Mouse (Mus musculus) yolk sac, embryonic 10.5 days (tissue): Measurements from ENCODE around the gene Fkbp4.

Source experiments
- DNase-seq: peaks from one replicate; pipeline ENCODE4 v3.0.0-alpha.2; 2017; ENCODE audit warnings: low spot score

Gene Fkbp4

DNA sequence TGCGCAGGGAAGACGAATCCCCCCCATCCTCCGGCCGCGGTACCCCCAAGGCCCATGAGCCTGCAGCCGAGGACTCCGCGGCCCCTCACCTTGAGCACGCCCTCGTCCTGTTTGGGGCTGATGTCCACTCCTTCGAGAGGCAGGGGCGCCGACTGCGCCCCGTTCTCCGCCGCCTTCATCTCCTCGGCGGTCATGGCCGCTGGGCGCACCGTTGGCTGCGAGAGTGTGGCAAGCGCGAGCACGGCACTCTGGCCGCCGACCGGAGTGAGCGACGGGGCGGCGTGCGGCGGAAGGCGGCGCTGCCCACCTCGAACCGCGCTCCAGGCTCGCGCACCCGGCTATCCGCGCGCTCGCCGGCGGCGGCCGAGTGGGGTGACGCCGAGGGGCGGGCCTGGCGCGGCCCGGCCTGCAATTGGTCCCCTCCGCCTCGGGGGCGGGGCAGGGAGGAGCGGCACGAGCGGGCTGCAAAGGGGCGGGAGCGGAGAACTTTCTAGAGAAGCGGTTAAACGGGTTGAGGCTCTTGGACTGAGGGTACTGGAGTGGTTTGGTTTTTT, at the start of gene Fkbp4:
Gene Fkbp4, minus strand, starts transcription at position 361 of the 554 bp plus-strand sequence.
- peak; percentile 93 for DNase-seq

DNA sequence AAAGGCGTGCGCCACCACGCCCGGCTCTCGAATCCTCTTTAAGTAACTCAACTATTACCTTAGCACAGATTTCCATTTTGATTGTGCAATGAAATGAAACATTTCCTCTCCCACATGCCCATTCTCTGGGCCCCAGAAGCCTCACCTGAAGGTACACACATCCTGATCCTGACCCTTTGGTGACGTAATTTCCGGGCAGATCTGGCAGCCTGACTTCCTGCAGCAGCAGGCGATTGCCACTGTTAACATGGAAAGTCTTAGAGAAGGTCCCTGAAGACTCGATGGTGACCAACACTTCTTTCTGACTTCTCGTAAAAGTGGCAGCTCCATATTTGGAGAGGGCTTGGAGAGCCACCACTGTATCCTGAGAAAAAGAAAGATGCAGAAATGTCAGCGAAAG, 49.3 kb upstream of the Fkbp4 start:
- no peak for DNase-seq

DNA sequence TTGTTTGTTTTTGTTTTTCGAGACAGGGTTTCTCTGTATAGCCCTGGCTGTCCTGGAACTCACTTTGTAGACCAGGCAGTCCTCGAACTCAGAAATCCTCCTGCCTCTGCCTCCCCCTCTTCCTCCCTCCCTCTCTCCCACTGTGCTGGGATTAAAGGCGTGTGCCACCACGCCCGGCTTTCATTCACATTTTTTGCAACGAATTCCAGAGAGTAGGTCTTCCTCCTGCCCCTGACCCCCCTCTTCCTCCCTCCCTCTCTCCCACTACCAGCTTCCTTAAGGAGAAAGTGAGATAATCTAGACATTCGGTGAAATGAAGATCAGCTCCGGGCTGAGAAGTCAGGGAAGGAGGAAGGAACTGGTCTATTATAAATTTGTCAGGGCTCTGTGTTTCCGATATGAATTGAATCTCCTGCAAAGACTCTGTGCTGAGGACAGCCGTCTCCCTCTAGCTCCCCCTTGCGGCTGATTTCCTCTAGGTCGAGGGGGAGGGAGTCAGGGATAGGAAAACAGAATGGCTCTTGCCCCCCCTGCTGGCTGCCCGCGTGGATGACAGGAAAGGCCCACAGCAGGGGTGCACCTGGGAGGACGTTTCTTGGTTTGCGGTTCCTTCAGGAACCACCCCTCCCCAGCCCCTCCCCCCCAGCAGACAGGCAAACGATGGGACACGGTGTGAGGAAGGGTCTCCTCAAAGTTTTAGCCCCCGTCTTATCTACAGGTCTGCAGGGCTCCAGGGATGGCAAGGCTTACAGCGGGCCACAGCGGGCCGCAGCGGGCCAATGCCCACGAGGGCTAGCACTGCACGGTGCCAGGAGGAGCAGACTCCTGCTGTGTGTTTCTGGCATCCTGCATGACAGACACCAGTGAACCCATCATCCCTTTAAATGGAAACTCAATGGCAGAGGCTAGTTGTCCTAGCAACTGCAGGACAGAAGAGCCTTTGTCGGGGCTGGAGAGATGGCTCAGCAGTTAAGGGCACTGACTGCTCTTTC, 41.3 kb upstream of the Fkbp4 start:
- DNase-seq, result peak; percentile 89

DNA sequence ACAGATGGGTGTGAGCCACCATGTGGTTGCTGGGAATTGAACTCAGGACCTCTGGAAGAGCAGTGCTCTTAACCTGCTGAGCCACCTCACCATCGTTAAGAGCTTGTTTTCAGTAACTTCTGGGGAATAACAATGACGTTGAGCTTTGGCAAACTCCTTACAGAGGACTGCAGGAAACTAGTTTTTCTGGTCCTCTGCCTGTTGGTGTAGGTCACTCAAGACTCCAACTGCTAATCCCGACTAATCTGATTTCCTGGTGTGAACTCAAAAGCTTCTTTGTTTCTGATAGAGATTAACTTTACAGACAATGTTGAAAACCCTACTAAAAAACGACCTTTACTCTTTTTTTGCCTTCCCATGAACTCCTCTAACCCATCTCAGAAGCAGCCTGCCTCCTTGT, 39.0 kb upstream of the Fkbp4 start:
- no peak for DNase-seq

DNA sequence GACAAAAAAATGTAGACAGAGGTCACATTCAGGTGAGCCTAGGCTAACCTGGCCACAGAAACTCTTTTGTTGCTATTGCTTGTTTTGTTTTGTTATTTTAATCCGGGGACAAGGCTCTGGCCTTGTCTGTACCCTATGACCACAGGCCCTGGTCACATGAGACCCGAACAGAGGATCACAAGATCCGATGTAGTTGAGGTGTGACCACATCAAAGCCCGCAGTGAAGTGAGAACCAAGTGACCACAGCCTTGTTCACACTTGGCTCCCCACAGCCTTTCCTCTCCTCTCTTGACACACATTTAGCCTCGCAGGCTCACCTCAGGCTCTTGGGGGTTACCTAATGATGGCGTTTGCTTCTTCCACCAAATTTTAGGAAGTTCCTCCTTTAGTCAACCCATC, 35.6 kb upstream of the Fkbp4 start:
- DNase-seq, result no peak

DNA sequence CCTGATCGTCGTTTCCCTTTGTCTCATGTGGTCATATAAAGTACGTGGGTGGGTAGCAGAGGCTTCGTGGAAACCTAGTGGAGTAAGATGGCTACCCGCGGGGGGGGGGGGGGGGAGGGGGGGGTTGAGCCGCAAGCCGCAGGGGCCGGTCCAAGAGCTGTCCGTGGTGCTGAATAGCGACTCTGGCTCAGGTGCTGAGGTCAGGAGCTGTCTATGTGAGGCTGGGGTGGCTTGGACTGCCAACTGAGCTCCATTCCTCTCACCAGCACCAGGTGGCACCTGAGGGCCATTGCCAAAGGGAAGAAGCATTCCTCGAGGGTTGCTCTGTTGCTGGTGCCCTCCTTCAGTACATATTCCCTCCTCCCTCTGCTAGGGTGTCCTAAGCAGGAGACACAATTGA, 31.0 kb upstream of the Fkbp4 start:
- peak; percentile 47 for DNase-seq

DNA sequence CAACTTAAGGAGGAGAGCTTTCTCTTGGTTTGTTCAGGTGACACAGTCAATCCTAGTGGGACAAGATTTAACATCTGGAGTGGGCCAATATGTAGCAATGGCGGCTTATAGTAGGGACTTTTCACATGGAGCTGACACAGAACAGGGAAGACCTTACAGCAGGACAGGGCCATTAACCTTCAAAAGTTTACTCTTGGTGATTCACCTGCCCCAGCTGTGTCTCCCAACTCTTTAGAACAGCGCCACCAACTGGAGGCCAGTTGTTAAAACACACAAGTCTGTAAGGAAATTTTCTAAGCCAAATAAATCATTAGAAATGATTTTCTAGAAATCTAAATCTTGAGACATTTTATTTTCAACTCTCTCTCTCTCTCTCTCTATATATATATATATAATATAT, 28.8 kb upstream of the Fkbp4 start:
- no peak for DNase-seq

DNA sequence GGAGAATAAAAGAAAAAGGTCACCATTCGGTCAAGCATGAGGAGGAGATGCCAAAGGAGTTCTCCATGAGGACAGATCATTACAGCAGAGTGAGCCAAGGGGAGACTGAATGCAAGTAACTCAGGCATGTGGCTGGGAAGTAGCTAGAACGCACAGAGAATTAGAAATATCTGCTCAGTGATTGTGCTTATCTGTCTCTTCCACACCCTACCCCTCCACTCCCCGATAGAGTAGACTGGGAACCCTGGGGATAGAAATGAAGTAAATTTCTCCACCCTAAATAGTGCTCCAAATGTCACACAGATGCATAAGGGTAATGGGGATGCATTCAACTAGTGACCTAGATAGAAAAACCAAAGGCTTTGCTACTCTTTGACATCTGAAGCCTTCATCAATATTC, 28.1 kb upstream of the Fkbp4 start:
- no peak for DNase-seq

DNA sequence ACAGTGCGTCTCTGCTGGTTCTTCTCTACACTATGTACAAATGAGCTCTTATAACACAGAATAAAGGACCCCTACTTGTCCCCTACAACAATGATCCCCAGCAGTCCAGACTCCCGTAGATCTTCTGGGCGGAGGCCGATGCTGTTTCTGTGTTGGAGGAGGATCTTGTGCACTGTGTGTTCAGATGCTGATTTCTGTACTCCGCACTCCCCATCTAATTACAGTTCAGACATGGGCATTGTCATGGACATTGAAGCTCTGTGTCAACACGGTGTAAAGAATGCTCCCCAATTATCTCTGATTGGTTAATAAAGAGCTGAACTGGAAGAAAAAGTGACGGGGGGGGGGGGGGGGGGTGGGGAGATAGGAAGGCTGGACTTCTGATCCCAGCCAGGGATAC, 27.6 kb upstream of the Fkbp4 start:
- peak; percentile 24 for DNase-seq

DNA sequence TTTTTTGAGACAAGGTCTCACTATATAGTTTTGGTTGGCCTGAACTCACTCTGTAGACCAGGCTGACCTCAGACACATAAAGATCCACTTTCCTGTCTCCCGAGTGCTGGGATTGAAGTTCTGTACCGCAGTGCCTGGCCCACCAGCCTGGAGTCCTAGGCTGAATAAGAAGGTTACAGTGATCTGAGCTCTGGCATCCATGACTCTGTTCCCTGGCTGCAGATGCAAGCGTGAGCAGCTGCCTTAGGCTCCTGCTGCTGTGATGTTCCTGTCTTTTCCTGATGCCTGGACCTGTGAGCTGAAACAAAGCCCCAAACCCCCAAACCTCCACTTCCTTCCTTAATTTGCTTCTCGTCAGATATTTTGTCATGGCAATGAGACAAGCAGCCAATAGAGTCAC, 26.5 kb upstream of the Fkbp4 start:
- no peak for DNase-seq

DNA sequence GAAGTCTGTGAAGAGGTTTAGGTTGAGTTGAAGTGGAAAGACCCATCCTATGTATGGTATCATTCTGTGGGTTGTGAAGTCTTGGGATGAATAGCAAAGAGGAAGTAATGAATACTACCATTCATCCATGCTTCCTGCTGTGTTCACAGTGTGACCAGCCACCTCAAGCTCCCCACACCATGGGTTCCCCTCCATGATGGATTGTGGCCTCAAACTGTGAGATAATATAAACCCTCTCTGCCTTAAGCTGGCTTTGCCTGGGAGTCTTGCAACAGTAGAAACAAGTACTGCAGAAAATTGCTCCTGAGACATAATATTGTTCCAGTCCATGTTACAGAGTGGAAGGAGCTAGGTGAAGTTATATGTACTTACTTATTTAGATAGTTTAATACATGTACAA, 23.1 kb upstream of the Fkbp4 start:
- DNase-seq, result no peak

DNA sequence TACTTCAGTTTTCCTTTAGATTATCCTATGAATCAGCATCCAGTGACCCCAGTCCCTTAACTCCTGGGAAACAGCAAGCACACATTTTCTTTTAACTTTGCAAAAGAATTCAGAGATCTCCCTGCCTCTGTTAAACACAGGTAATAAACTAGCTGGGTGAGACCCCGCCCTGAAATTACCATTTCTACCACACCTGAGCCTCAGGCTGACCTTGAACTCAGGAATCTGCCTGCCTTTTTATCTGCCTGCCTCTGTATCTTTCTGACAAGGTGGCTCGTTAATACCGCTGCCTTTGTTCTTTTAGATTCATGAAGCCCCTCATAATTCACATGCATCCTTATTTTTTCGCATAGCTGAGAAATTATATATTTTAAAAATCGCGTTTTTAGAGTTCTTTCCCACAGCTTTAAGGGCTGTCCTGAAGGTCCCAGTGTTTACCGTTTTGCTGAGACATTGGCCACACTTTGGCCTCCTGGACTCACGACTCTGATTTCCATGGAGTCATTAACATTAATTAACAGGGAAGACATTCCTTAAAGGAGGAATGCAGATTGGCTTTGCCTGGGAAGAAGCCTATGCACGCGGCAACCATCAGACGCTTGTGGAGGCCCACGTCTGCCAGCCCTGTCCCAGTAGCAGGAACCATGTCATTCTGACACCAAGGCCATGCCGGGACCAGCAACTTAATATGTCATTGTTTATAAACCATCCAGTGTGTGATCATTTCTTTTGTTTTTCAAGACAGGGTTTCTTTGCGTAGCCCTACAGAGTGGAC, 22.4 kb upstream of the Fkbp4 start:
- DNase-seq, result no peak

DNA sequence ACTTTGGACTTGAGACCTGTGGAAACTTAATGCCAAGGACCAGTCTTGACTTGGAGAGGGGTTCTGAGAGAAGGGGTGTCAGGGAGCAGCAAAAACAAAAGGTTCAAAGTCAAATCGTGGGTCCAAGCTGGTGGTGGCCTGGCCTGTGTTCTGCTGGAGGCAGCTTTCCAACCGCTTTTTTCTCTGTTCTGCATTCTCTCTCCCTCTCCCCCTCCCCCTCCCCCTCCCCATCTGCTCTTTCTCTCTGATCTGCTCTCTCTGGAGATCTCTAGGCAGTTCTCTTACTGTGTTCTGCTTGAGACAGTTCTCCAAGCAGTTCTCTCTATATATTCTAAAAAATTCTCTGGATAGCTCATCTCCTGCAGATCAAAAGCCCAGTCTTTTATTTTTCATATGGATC, 21.8 kb upstream of the Fkbp4 start:
- DNase-seq, result no peak

DNA sequence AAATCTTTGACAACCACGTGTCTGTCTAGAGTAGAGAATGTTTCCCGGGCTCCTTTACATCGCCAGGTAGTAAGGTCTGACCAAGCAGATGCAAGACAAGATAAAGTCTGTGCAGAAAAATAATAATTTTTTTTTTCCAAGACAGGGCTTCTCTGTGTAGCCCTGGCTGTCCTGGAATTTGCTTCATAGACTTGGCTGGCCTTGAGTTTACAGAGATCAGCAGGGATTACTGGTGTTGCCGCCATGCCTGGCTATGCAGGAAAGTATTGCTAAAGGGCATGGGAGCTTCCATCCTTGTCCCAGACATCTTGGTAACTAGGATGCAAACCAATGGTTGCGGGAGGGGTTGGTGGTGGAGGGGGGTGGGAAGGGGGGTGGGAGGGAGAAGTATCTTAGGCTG, 18.7 kb upstream of the Fkbp4 start:
- no peak for DNase-seq

DNA sequence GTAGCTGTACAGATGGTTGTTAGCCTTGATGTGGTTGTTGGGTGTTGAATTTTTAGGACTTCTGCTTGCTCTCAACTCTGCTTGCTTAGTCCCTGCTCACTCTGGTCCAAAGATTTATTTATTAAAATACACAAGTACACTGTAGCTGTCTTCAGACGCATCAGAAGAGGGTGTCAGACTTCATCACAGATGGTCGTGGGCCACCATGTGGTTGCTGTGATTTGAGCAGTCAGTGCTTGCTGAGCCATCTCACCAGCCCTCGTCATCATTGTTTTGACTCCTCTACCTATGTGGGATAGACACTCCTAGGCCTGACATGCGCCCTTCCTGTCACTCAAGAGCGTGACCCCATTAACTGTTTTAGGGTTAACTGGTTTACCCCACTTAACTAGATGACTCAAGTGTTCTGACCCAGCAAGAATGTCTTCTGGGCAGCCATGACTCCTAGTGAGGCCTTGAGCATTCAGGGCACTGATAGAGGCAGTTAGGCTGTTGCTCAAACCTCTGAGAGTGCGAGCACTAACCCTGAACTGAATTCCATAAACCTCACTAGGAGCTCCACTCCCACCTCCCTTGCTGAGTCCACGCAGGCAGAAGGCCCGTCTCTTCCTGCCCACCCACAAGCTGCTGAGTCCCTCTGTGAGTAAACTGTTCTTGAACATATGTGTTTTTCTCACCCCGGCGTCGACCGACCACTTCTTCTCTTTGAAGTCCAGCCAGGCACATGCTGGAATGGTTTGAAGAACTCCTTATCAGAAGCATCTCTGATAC, 17.5 kb upstream of the Fkbp4 start:
- no peak for DNase-seq

DNA sequence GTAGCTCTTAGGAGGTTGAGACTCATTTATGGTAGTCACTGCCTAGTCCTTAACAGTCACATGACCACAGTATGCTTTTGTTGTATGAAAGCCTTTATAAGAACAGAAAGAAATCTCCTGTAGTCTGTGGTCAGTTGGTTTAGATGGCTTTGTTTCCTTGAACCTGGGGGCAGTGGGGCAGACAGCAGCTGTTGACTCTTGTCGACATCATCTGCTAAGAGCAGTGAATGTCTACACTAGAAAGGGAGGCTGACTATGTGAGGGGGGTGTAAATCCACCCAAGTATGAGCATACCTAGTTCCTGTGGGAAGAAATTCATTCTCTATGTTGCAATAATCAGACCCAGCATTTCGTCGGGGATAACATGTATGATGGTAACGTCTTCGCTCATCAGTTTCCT, 8.6 kb upstream of the Fkbp4 start:
- DNase-seq, result no peak

DNA sequence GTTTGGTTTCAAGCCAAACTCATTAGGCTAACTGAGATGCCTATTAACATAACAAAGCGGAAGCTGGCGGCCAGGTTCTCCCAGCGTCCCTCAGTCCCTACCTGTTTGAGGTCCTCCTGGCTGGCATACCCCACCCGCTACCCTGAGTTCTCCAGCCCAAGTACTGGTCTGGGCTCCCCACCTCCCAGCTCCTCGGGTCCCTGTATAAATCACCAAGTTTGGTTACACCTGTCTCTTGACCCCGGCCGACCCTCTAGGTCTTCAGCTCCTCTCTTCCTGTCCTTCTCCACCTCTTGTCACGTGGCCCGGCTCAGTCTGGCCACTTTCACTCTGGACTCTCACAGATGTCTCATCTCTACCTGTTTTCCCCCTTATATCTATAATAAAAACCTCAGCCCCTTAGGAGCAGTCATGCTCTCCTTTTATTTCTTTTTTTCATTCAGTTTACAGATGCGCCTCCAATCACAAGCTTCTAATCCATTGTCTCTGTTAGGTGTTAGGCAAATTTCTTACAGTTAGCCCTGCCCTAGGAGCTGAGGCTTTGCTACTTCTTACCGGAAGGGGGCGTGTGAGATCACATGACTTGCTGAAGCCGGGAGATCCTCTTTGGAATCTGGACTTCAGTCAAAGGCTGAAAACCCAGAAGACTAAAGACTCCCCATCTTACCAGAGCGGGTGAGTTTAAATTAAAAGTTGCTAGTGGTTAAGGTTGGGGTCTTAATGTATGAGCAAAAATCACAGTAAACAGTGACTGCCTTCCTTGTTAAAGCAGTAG, 7.5 kb upstream of the Fkbp4 start:
- peak; percentile 77 for DNase-seq

DNA sequence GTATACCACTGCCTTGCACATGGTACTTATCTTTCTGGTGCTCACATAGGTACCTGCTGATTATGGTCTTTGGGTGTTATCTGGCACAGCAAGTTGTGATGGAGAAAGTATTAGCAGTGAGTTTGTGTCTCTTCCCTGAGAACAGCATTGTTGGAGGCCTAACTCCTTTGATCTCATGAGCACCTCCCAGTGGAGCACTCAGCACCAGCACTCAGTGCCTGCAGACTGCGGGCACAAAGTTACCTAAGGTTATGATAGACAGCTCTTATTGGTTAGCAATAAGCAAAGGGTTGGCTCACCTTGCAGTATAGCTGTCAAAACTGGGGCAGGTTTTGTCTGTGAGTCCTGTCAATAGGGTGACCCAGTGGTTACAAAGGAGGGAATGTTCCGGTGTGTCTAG, 1.8 kb upstream of the Fkbp4 start:
- no peak for DNase-seq

DNA sequence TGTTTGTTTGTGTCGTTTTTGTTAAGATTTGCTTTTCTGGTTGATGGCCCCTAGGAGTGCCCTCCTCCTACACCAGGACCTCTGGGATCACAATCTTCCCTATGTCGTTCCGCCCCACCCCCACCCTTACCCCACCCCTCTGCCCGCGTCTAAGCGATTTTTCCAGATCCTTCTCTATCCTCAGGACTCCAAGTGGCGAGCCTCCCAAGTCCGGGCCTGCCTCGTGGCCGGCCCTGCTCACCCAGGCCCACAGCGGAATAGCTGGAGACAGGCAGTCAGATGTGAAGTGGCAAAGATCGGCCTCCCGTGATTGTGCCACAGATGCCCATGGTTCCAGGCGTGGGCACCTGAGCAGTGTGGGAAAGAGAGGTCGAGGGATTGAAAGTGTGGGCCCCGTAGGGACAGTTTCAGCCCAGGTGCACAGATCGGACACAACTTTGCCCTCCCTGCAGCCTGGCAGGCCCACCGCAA, 429 bp upstream of the Fkbp4 start:
- no peak for DNase-seq

DNA sequence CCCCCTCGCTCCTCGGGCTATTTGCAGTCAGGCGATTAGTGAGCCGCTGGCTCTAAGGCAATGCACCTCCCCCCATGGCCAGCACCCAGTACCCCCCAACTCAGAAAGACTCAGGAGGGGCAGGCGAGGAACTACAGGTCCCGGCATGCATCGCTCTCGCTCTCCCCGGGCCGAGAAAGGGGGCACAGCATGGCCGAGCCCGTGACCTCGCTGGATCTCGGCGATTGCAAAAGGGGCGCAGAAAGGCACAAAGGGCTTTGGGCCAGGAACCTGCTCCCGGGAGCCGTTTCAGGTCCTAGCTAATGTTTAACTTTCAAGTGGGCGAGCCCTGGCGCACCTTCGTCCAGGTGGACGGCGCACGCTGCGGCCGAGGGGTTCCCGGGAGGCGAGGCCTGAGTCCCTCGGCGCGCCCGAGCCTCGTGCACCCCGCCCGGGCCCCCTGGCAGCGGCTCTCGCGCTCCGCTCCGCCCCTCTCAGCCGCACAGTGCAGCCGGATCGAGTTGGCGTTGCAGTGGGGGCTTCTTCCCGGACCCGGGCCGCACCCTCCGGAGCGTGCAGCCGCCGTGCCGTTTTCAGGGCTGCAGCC, 653 bp downstream of the Fkbp4 start:
- DNase-seq, result peak; percentile 87

DNA sequence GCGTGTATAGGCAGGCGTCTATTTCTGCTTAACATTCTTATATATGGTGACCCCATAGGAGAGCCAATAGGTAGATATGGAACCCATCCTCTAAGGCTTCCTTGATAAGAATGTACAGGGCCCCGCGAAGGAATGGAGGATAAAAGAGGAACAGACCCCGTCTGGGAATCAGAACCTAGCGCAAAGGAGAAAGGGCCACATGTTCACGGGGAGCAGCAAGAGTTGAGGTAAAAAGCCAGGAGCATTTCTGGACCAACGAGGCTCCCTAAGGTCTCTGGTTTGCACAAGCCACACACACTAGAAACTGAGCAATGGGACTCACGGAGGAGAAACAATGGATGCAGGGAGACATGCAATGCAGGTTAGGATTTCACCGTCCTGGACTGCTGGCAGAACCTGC, 1.2 kb downstream of the Fkbp4 start:
- no peak for DNase-seq
